Mouse (Mus musculus) urinary bladder, postnatal 0 days (tissue): Measurements from ENCODE around the gene Prdx3. TPM values are rescaled to one million over a fixed set of nuclear protein-coding genes. Genes with fewer than 3 reads are reported as not detected.

Experiments
- polyA plus RNA-seq: library from polyadenylated mRNA; unstranded; fragments of >200 nt; fragmentation: Nextera tagmentation; extraction: Ambion mirVana; gene quantifications from 2 replicates; pipeline ENCODE4 v1.2.1, GENCODE M21; 2015

The Prdx3 gene
- polyA plus RNA-seq: 180 and 192 TPM in 2 replicates

DNA sequence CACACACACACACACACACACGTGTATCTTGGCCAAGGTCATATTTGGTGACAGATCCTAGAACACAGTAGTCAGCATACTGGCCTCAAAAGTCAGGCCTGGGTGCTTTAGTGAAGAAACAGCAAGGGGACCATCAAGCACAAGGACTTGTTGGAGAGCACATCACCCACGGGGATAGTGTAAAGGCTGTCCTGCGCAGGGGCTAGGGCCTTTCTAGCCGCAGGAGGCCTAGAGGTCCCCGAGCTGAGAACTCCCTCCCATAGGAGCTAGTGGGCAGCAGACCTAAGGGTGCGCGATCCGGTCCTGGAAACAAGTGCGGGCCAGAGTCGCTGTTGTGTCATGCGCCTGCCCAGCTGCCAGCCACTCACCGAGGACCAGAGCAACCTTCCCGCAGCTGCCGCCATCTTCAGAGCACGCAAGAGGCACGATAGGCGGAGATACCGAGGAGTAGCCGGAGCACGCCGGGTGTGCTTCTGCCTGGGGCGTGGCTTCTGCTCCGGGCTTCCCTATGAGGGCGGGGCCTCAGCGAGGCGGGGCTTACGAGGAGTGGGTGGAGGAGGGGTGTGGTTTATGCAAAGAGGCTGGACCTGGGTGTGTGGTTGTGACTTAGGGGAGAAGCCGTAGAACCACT, at the start of gene Prdx3:
Gene Prdx3, minus strand, starts transcription at position 493 of the 631 bp plus-strand sequence.

GRCm38 (mm10) chr19:60889714-60890315, 15.5 kb upstream of the Prdx3 start, which contains the start of gene Grk5:
Gene Grk5, plus strand, starts transcription at chr19:60889749.

GRCm38 (mm10) chr19:60860868-60861700, 13.3 kb downstream of the Prdx3 start, which contains the start of gene Sfxn4:
Gene Sfxn4, minus strand, starts transcription at chr19:60861479.

Other genes with a start within 250 kb of the Prdx3 start
- gene Nanos1, start 118.6 kb downstream of the Prdx3 start, polyA plus RNA-seq: 0.30 and 0.88 TPM in 2 replicates
- 78.3 and 87.4 TPM in 2 replicates for gene Eif3a, start 83.9 kb downstream of the Prdx3 start, polyA plus RNA-seq
- 25.1 and 29.6 TPM in 2 replicates for gene Fam45a, start 63.0 kb downstream of the Prdx3 start, polyA plus RNA-seq
- gene Sfxn4, start 13.1 kb downstream of the Prdx3 start, polyA plus RNA-seq: 2.3 and 3.2 TPM in 2 replicates
- gene Grk5, start 15.2 kb upstream of the Prdx3 start, polyA plus RNA-seq: 2.4 and 3.0 TPM in 2 replicates